Mouse (Mus musculus): ENCODE measurements at regions not wholly inside any gene's neighbourhood (a gene's known extent, or its start where the extent isn't known, plus 50 kb on each side); places are given as distances from the start of the nearest gene placed in this dataset.

DNA sequence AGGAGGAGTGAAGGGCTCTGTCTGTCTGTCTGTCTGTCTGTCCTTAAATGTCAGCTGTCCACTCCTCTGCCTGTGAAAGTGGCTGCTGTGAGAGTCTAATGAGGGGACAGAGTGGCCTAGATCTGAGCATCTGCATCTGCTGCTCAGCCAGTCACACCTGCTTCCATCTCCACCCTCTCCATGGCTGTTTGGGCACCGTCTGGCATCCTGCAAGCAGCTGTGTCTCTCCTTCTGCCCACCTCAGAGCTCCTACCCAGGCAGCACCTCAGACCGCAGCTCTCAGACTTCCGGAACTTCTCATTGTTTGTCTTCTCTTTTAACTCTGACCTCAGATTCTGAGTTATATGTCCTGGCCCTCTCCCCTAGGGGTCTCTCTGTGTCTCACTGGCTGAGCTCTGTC, 159.2 kb downstream of the Gm26897 start:
- no peak for TF ChIP-seq CTCF (IDR thresholded peaks at IDR 0.05; ENCODE audit: low read depth)
- no peak for TF ChIP-seq EP300 (optimal IDR thresholded peaks at IDR 0.05)

Measured in stomach, postnatal 0 days (tissue).